Mouse (Mus musculus) lung, adult 2 months (tissue): ENCODE measurements around the gene Sema4f. TPM values are rescaled to one million over a fixed set of nuclear protein-coding genes. Genes with fewer than 3 reads are reported as not detected.

Experiments used
- DNase-seq: peaks from one replicate; pipeline ENCODE4 v3.0.0; 2022
- H3K4me1 ChIP-seq: fragments of 200-500 bp; 2 replicates; pipeline ENCODE4 v1.6.1; 2011; ENCODE audit warnings: low read length; ENCODE audit not compliant: control insufficient read depth, insufficient read depth
- H3K4me3 ChIP-seq: fragments of 200-500 bp; replicated peaks from 2 replicates; pipeline ENCODE3; 2011; ENCODE audit warnings: low read depth, mild to moderate bottlenecking, control low read depth, low read length; ENCODE audit errors: extremely low read depth
- CTCF ChIP-seq: fragments of 200-500 bp; IDR thresholded peaks from 2 replicates; pipeline ENCODE4 v1.5.1; 2011; ENCODE audit warnings: mild to moderate bottlenecking, low read length, control low read depth; ENCODE audit not compliant: insufficient read depth
- POLR2A ChIP-seq: fragments of 200-500 bp; IDR thresholded peaks from 2 replicates; pipeline ENCODE4 v1.6.1; 2011; ENCODE audit warnings: low read depth, mild to moderate bottlenecking, control low read depth, low read length, borderline replicate concordance; ENCODE audit errors: extremely low read depth
- WGBS: fragments of 180-500 bp; shearing (Covaris S2); methylation state at CpG from one replicate; pipeline ENCODE4 v1.1.7; 2018; 5-methylcytosine and 5-hydroxymethylcytosine counted together
- polyA plus RNA-seq: library from polyadenylated mRNA; depleted of rRNA; stranded (reverse); fragments of >200 nt; gene quantifications from 2 replicates; pipeline ENCODE4 v1.2.3, GENCODE M21; 2012

Sema4f gene
- polyA plus RNA-seq, 1 experiment, result 15.3 TPM

DNA sequence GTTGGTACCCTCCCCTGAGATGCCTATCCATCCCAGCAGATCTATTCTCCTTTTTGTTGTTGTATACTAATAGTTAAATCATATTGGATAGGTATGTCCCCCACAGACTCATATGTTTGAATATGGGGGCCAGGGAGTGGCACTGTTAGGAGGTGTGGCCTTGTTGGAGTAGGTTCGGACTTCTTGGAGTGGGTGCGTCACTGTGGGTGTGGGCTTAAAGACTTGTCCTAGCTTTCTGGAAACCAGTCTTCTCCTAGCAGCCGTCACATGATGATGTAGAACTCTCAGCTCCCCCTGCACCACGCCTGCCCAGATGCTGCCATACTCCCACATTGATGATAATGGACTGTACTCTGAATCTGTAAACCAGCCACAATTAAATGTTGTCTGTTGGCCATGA lies 41.3 kb downstream of the Sema4f start:
- WGBS, result 74% methylated on average over 4 of the region's 4 CpGs
- DNase-seq, result no peak
- no peak for TF ChIP-seq POLR2A
- no peak for TF ChIP-seq CTCF

DNA sequence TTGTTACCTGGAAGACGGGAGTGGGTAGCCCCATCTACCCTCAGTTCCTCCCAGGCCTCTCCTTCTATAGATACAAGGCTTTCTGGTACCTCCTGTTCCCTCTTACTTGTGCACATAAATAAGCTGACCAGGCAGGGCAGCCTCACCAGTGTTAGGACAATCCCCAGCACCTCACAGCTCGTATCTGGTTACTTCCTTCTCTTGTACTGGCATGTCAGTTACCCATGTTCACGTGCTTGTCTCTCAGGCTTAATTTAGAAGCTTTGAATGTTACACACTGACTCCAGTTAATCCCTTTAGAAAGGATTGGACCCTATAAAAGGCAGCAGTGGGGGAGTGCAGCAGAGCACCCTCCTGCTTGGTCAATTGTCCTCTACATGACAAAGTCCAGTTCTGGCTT lies 42.3 kb downstream of the Sema4f start:
- H3K4me3 ChIP-seq, result no peak overlapping the region
- WGBS, result 69% methylated on average over 3 of the region's 3 CpGs
- no peaks in the 10 kb centered on the region for H3K4me1 ChIP-seq
- TF ChIP-seq CTCF (no peak), POLR2A (no peak)
- no peak for DNase-seq

More for the DNA sequence above, 41.3 kb downstream of the Sema4f start:
- Histone ChIP-seq H3K4me3 (no peak overlapping the region), H3K4me1 (no peaks in the 10 kb centered on the region)

- TF ChIP-seq POLR2A, result no peak
- no peak for TF ChIP-seq CTCF
- no peak overlapping the region for H3K4me3 ChIP-seq
- 56% methylated on average over 3 of the region's 3 CpGs for WGBS
- H3K4me1 ChIP-seq, result no peaks in the 10 kb centered on the region
- no peak for DNase-seq
These were observed 46.2 kb downstream of the Sema4f start for GRCm38 (mm10) chr6:82893415-82893814.

DNA sequence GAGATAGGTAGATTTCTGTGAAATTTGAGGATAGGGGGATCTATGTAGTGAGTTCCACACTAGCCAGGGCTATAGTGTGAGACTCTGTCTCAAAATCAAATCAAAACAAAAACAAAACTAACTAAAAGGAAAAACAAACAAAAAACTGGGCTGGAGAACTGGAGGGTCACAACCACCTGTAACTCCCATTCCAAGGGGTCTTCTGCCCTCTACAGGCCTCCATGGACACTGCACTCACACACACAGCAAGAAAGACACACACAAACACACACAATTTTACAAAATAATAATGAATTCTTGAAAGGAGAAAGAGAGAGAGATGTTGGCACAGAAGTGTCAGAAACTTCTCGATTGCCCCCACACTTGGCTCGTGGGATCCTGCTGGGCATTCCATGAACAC lies 47.0 kb downstream of the Sema4f start:
- 87% methylated on average over 2 of the region's 2 CpGs for WGBS
- no peak for DNase-seq
- TF ChIP-seq CTCF, result peak; percentile 50
- TF ChIP-seq POLR2A, result no peak
- H3K4me1 ChIP-seq, result no peaks in the 10 kb centered on the region
- H3K4me3 ChIP-seq, result no peak overlapping the region

DNA sequence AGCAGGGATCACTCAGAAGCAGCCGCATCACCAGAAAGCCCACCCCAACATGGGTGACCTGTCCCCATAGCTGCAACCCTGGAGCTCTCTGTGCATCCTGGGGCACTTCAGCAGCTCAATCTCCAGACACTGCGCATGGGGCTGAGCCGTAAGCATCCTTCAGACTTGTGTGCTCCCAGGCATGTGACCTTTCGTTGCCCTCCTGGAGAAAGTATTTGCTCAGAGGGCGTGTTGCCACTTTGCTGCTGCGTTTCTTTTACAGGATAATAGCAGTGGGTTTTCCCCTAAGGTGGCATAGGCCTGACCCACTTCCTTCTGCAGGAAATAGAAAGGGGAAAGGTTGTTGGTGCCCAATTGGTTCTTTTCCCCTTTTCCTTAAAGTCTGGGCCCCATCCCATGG lies 48.1 kb downstream of the Sema4f start:
- 42% methylated on average over 6 of the region's 6 CpGs for WGBS
- TF ChIP-seq POLR2A (no peak), CTCF (no peak)
- no peak for DNase-seq
- Histone ChIP-seq H3K4me3 (no peak overlapping the region), H3K4me1 (no peaks in the 10 kb centered on the region)

DNA sequence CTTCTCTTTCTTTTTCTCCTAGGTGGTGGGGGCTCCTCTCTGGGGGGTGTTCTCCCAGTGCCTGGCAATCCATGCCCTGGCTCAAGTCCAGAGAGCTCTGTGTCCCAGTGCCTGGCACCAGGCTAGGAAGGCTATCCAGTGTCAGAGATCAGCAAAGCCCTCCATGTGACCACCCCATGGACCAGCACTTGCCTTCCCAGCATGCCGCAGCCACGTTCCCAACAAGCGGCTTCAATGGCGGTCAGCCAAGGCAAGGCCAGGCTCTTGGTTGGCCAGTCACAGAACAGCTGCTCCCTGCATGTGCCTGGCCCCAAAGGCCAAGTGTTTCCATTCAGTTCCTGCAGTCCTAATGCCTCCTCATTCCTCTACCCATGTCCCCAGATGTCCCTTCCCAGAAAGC lies 53.2 kb downstream of the Sema4f start:
- Histone ChIP-seq H3K4me3 (no peak overlapping the region), H3K4me1 (no peaks in the 10 kb centered on the region)
- WGBS, result 81% methylated on average over 4 of the region's 4 CpGs
- no peak for TF ChIP-seq POLR2A
- TF ChIP-seq CTCF, result no peak
- DNase-seq, result no peak

GRCm38 (mm10) chr6:82885909-82886308 lies 53.7 kb downstream of the Sema4f start:
- no peaks in the 10 kb centered on the region for H3K4me1 ChIP-seq
- no peak for TF ChIP-seq POLR2A
- no peak for TF ChIP-seq CTCF
- 83% methylated on average over 4 of the region's 4 CpGs for WGBS
- no peak for DNase-seq
- no peak overlapping the region for H3K4me3 ChIP-seq

DNA sequence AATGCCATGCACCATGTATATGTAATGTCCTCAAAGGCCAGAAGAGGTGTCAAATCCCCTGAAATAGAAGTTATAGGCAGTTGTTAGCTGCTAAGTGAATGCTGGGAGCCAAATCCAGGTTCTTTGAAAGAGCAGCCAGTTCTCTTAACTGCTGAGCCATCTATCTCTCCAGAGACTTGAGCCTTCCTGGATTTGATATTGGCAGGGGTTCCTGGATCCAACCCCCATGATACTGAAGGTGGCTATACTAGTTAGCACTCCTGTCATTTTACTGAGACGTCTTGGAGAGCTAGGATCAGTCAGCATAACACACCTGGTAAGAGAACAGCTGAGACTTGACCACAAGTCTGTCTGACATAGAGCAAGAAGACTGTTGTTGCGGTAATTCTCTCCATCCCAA lies 54.1 kb downstream of the Sema4f start:
- no peak for DNase-seq
- no peak overlapping the region for H3K4me3 ChIP-seq
- TF ChIP-seq POLR2A (no peak), CTCF (no peak)
- 80% methylated on average over 2 of the region's 2 CpGs for WGBS
- no peaks in the 10 kb centered on the region for H3K4me1 ChIP-seq

- WGBS, result 37% methylated on average over 3 of the region's 3 CpGs
- no peak for TF ChIP-seq POLR2A
- TF ChIP-seq CTCF, result no peak
- Histone ChIP-seq H3K4me3 (no peak overlapping the region), H3K4me1 (no peaks in the 10 kb centered on the region)
- DNase-seq, result no peak
These were observed 55.0 kb downstream of the Sema4f start for GRCm38 (mm10) chr6:82884570-82884969.

DNA sequence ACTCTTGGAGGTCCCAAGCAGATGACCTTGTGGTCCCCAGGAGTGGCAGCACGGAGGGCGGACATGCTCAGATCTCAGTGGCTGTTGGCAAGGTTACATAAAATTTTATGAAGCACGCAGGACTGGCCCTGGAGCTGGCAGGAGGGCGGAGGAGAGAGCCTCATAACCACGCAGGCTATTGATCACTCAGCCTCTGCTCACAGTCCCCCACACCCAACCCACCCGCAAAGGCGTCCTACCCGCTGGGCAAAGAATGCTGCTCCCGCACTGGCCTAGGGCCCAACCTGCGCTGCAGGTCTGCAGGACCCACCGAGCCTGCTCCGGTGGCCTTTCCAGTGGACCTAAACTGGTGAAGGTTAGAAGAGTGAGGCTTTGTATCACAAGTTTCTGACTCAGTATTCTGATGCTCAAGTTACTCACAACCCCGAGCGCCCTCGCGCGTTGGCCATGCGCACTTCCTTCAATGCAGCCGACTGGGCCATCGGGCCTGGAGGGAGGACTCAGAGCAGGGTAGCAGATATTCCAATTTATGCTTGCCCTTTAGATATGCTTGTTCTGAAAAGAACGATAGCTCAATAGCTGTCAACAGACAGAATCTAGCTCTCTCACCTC lies 58.0 kb downstream of the Sema4f start:
- TF ChIP-seq POLR2A (no peak), CTCF (peak; percentile 64; the same call in 1 of the 2 replicates)
- H3K4me3 ChIP-seq, result no peak overlapping the region
- no peaks in the 10 kb centered on the region for H3K4me1 ChIP-seq
- DNase-seq, result peak; percentile 63
- WGBS, result 46% methylated on average over 21 of the region's 21 CpGs
